8 mouse cellular contexts compared by ENCODE assay signal in the genomic region with DNA sequence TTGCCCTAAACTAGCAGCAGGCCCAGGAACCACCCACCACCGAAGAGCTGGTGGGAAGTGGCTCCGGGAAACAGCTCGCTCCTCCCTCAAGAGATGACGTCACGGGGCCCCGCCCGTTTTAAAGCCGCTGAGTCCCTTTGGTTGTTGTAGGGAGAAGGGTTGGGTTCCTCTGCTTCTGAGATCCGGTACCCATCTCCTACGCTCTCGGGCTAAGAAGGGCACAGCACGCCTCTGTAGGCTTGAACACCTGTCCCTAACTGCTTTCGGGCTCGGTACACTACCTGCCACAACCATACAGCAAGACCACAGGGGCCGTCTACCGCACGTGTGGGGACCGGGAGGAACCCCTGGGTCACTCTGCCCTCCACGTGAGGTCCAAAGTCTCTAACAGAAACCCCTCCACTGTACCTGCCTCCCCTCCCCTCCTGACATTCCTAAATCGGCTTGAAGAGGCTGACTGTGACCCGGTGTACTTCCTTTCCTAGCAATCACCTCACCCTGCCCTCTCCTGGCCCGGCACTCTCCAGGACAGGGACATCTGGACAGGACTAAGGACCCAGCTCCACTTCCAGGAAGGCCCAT. TPM values are rescaled to one million over a fixed set of nuclear protein-coding genes. Genes with fewer than 3 reads are reported as not detected.
DNase-seq lines count a peak whose midpoint lies in the region; ATAC-seq lines count a peak whose summit lies in the region.

No protein-coding gene starts in this region.

- H3K27me3 ChIP-seq in forebrain, embryonic 11.5 days (ENCODE audit: control insufficient read depth, insufficient read depth, low read length) = no peaks in the 10 kb centered on the region
- H3K27me3 ChIP-seq in heart, embryonic 16.5 days (ENCODE audit: control insufficient read depth, insufficient read depth, low read length) = no peaks in the 10 kb centered on the region
- H3K27me3 ChIP-seq in liver, embryonic 13.5 days = no peaks in the 10 kb centered on the region
- no peaks in the 10 kb centered on the region for H3K27me3 ChIP-seq in stomach, embryonic 16.5 days (ENCODE audit: control insufficient read depth, insufficient read depth, low read length)

- H3K36me3 ChIP-seq in forebrain, embryonic 11.5 days (ENCODE audit: control insufficient read depth, insufficient read depth, low read length) = no peaks in the 10 kb centered on the region
- H3K36me3 ChIP-seq in heart, embryonic 16.5 days (ENCODE audit: control insufficient read depth, insufficient read depth) = no peaks in the 10 kb centered on the region
- no peaks in the 10 kb centered on the region for H3K36me3 ChIP-seq in liver, embryonic 13.5 days
- no peaks in the 10 kb centered on the region for H3K36me3 ChIP-seq in stomach, embryonic 16.5 days (ENCODE audit: control insufficient read depth, insufficient read depth, low read length)

- no peaks in the 10 kb centered on the region for H3K9me3 ChIP-seq in forebrain, embryonic 11.5 days (ENCODE audit: control insufficient read depth, low read length)
- no peaks in the 10 kb centered on the region for H3K9me3 ChIP-seq in heart, embryonic 16.5 days (replicated peaks; ENCODE audit: control insufficient read depth, low read length)
- H3K9me3 ChIP-seq in liver, embryonic 13.5 days (replicated peaks) = no peaks in the 10 kb centered on the region
- H3K9me3 ChIP-seq in stomach, embryonic 16.5 days (replicated peaks; ENCODE audit: control insufficient read depth, low read length) = no peaks in the 10 kb centered on the region

- H3K4me2 ChIP-seq in forebrain, embryonic 11.5 days (ENCODE audit: low read depth, low read length, severe bottlenecking) = peak overlapping the region; percentile 56
- H3K4me2 ChIP-seq in heart, embryonic 16.5 days (ENCODE audit: low read depth, low read length) = peak overlapping the region; percentile 68
- H3K4me2 ChIP-seq in liver, embryonic 13.5 days = peak overlapping the region; percentile 70
- H3K4me2 ChIP-seq in stomach, embryonic 16.5 days (ENCODE audit: low read depth, low read length) = peak overlapping the region; percentile 70

- peak overlapping the region; percentile 71 for H3K4me3 ChIP-seq in brown adipose tissue, adult 24 weeks (ENCODE audit: insufficient read depth, low read depth, low read length)
- peak overlapping the region; percentile 28 for H3K4me3 ChIP-seq in forebrain, embryonic 11.5 days (ENCODE audit: low read depth, low read length)
- peak overlapping the region; percentile 54 for H3K4me3 ChIP-seq in heart, embryonic 16.5 days (ENCODE audit: low read length)
- peak overlapping the region; percentile 56 for H3K4me3 ChIP-seq in liver, embryonic 13.5 days (replicated peaks)
- peak overlapping the region; percentile 44 for H3K4me3 ChIP-seq in stomach, embryonic 16.5 days (replicated peaks; ENCODE audit: low read length)

- peak; percentile 88 for DNase-seq in CD4-positive helper T cell, adult 2 months (ENCODE audit: low read depth, low spot score)
- peak; percentile 85 for DNase-seq in forebrain, embryonic 11.5 days (ENCODE audit: low spot score)
- DNase-seq in kidney, postnatal 25 days = peak; percentile 95 to 96
- DNase-seq in liver, embryonic 13.5 days = peak; percentile 62
- DNase-seq in neural tube, embryonic 10.5 days (ENCODE audit: extremely low spot score, low spot score) = peak; percentile 76

- no peaks in the 10 kb centered on the region for H3K4me1 ChIP-seq in brown adipose tissue, adult 24 weeks (ENCODE audit: control insufficient read depth, insufficient read depth, insufficient read length, low read length)
- no peaks in the 10 kb centered on the region for H3K4me1 ChIP-seq in forebrain, embryonic 11.5 days (replicated peaks; ENCODE audit: control insufficient read depth, insufficient read depth, low read length)
- peaks cover 8% of the 10 kb centered on the region for H3K4me1 ChIP-seq in heart, embryonic 16.5 days (ENCODE audit: control insufficient read depth, insufficient read depth, low read length)
- H3K4me1 ChIP-seq in liver, embryonic 13.5 days (replicated peaks) = peaks cover 7% of the 10 kb centered on the region
- H3K4me1 ChIP-seq in stomach, embryonic 16.5 days (ENCODE audit: control insufficient read depth, insufficient read depth, low read length) = no peaks in the 10 kb centered on the region

- ATAC-seq in forebrain, embryonic 11.5 days (replicated peaks; ENCODE audit: low FRiP score) = peak; percentile 81
- peak; percentile 73 for ATAC-seq in heart, embryonic 16.5 days (replicated peaks; ENCODE audit: extremely low read depth, insufficient read depth, low FRiP score)
- ATAC-seq in liver, embryonic 13.5 days (ENCODE audit: low read depth) = peak; percentile 78
- peak; percentile 71; the same call in 1 of the 2 replicates for ATAC-seq in stomach, embryonic 16.5 days (ENCODE audit: insufficient read depth, low FRiP score)

- H3K9ac ChIP-seq in forebrain, embryonic 11.5 days (ENCODE audit: low read length) = peak overlapping the region; percentile 40
- H3K9ac ChIP-seq in heart, embryonic 16.5 days (ENCODE audit: low read length) = peak overlapping the region; percentile 65
- H3K9ac ChIP-seq in liver, embryonic 13.5 days = peak overlapping the region; percentile 57
- peak overlapping the region; percentile 59 for H3K9ac ChIP-seq in stomach, embryonic 16.5 days (ENCODE audit: low read length)

- H3K27ac ChIP-seq in brown adipose tissue, adult 24 weeks (replicated peaks; ENCODE audit: low read depth, low read length) = peak overlapping the region; percentile 97
- no peak overlapping the region for H3K27ac ChIP-seq in forebrain, embryonic 11.5 days (ENCODE audit: low read depth, low read length)
- no peak overlapping the region for H3K27ac ChIP-seq in heart, embryonic 16.5 days (ENCODE audit: low read length)
- no peak overlapping the region for H3K27ac ChIP-seq in liver, embryonic 13.5 days
- no peak overlapping the region for H3K27ac ChIP-seq in stomach, embryonic 16.5 days (ENCODE audit: low read length)

- WGBS in forebrain, embryonic 11.5 days = 6% methylated on average over 22 of the region's 22 CpGs
- WGBS in heart, embryonic 16.5 days = 3% methylated on average over 22 of the region's 22 CpGs
- WGBS in liver, embryonic 13.5 days (ENCODE audit: insufficient replicate concordance) = 5% methylated on average over 22 of the region's 22 CpGs
- WGBS in stomach, embryonic 16.5 days = 2% methylated on average over 22 of the region's 22 CpGs

RNA-seq across cellular contexts. Expression of a gene that starts 58.0 kb away (rescaled TPM):
- not detected in 2 replicates for polyA plus RNA-seq in brown adipose tissue, adult 24 weeks (2012; ENCODE audit: insufficient read depth, insufficient read length, missing spikeins)
- not detected in 2 replicates for polyA plus RNA-seq in forebrain, embryonic 11.5 days (2014; fragmentation: Nextera tagmentation; extraction: Ambion mirVana)
- polyA plus RNA-seq in heart, embryonic 16.5 days (2015; fragmentation: Nextera tagmentation; extraction: Ambion mirVana) = 0.18 TPM in 1 of 2 replicates, not detected in the other
- polyA plus RNA-seq in liver, embryonic 13.5 days (2015; fragmentation: Nextera tagmentation; extraction: Ambion mirVana) = not detected in 2 replicates
- not detected in 2 replicates for polyA plus RNA-seq in stomach, embryonic 16.5 days (2015; fragmentation: Nextera tagmentation; extraction: Ambion mirVana)
